Mouse (Mus musculus) olfactory bulb, adult 2 months (tissue): ENCODE measurements around the gene Fbxo44. TPM values are rescaled to one million over a fixed set of nuclear protein-coding genes. Genes with fewer than 3 reads are reported as not detected.

Experiments used
- H3K27ac ChIP-seq: fragments of 200-500 bp; 2 replicates; pipeline ENCODE4 v1.5.1; 2012; ENCODE audit warnings: low read depth, low read length; ENCODE audit not compliant: insufficient read depth
- H3K4me1 ChIP-seq: fragments of 200-500 bp; 2 replicates; pipeline ENCODE4 v1.6.1; 2012; ENCODE audit warnings: low read length; ENCODE audit not compliant: control insufficient read depth, insufficient read depth
- H3K4me3 ChIP-seq: fragments of 200-500 bp; 2 replicates; pipeline ENCODE4 v1.5.1; 2012; ENCODE audit warnings: mild to moderate bottlenecking, low read depth, low read length, moderate library complexity; ENCODE audit not compliant: insufficient read depth
- CTCF ChIP-seq: fragments of 200-500 bp; IDR thresholded peaks from 2 replicates; pipeline ENCODE4 v1.5.1; 2012; ENCODE audit warnings: low read depth, mild to moderate bottlenecking, low read length, moderate library complexity; ENCODE audit not compliant: insufficient read depth
- POLR2A ChIP-seq: fragments of 200-500 bp; IDR thresholded peaks from 2 replicates; pipeline ENCODE4 v1.6.1; 2012; ENCODE audit warnings: mild to moderate bottlenecking, low read depth, low read length, moderate library complexity; ENCODE audit not compliant: insufficient read depth
- WGBS: fragments of 180-500 bp; shearing (Covaris S2); methylation state at CpG from one replicate; pipeline ENCODE4 v1.1.7; 2018; 5-methylcytosine and 5-hydroxymethylcytosine counted together
- polyA plus RNA-seq: library from polyadenylated mRNA; stranded (reverse); fragments of >200 nt; gene quantifications from 2 replicates; pipeline ENCODE4 v1.2.4, GENCODE M21; 2012; ENCODE audit warnings: low replicate concordance; ENCODE audit not compliant: missing spikeins, insufficient read depth, insufficient read length

The Fbxo44 gene
- polyA plus RNA-seq, 1 experiment: not detected

DNA sequence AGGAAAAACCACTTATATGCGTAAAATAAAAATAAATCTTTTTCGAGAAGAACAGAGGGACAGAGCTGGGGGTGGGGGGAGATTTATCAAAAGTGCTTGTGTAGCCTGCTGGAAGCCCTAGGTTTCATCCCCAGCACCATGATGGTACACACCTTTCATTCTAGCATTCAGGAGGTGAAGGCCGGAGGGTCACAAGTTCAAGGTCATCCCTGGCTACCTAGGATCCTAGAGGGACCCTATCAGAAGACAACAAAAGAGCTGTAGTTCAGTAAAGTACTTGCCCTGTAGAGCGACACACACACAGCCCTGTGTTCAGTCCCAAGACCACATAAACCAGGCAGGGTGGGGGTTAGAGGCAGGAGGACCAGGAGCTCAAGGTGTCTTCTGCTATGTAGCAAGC lies 6.3 kb downstream of the Fbxo44 start:
- Histone ChIP-seq H3K4me3 (no peak overlapping the region), H3K4me1 (peaks cover 24% of the 10 kb centered on the region)
- WGBS: 95% methylated on average over 4 of the region's 4 CpGs

DNA sequence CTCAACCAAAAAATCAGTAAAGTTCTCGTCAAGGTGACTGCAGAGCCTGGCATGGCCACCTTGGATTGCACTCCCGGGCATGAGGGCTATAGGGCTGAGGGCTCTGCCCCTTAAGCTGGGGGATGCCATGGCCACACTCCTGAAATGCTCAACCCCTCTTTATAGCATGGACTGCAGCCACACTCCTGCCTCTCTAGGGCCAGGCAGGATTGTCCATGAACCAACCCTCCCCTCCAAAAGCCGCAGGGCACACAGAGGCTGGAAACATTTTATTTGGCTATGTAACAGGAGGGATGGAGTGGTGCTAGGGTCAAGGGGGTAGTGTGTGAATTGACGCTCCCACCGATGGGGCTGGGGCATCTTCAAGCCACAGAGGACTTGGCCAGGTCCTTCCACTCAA lies 7.7 kb downstream of the Fbxo44 start:
- 81% methylated on average over 5 of the region's 5 CpGs for WGBS
- TF ChIP-seq CTCF (no peak), POLR2A (no peak)
- no peak overlapping the region for H3K27ac ChIP-seq
- H3K4me1 ChIP-seq: peaks cover 17% of the 10 kb centered on the region
- H3K4me3 ChIP-seq: no peak overlapping the region

More for the DNA sequence above, 6.3 kb downstream of the Fbxo44 start:
- TF ChIP-seq CTCF (no peak), POLR2A (no peak)
- H3K27ac ChIP-seq: no peak overlapping the region

DNA sequence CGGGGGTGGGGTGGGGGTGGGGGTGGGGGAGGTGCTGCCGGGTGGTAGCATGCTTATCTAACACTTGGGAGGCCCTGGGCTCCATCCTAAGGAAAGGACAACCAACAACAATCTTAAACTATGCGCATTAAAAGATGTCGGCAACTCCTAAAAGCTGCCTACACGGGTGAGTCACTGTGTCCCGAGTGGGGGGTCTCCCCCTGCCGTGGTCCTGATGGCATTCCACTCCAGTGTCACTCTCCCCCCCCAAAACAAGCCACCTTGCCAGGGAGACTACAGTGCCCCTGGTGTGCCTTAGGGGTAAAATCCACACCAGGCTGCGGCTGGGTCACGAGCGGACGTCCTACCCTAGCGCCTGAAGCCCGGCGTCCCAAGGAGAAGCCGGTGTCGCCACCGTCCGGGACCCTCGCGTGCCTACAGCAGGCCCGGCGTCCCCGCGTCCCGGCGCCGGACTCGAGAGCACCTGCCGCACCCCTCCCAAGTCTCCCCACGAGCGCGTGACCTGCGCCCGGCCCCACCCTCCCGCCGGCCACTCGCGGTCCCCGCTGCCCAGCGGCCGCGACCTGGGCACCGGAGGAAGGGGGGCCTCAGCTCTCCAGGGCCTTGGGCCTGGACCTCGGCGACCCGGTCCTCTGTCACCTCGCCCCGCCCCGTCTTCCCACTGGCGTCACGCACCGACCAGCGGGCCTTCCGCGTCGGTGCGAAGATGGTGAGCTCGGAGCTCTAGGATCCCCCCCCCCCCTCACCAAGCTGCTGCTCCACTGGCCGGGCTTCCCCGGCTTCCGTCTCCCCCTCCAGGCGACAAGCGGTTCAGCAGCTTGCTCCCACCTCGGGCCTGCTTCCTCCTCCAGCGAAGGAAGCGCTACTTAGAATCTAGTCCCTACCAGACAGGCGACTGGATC lies 8.8 kb downstream of the Fbxo44 start, which contains the start of gene Fbxo6:
Fbxo6 (minus strand) TSS at position 874 of the 902 bp plus-strand sequence.
- peak within 1 kb of the TSS; percentile 70 for H3K4me3 ChIP-seq
- WGBS: under 1% methylated on average over 64 of the region's 67 CpGs
- peak within 1 kb of the TSS; percentile 93 for H3K27ac ChIP-seq
- peak; percentile 83 for TF ChIP-seq CTCF
- TF ChIP-seq POLR2A: peak; percentile 48; the same call in 1 of the 2 replicates
- H3K4me1 ChIP-seq: peaks cover 14% of the 10 kb centered on the region; the same call in 1 of the 2 replicates

DNA sequence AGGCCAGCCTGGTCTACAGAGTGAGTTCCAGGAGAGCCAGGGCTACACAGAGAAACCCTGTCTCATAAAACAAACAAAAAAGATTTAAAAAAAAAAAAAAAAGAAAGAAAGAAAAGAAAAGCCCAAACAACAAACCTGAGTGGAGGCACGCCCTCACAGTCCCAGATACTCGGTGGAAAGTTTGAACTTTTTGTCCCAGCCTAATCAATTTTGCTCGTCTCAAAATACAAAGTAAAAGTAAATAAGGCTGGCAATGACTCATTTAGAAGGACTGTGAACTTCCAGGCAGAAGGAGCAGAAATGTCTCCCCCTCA lies 9.4 kb downstream of the Fbxo44 start:
- H3K4me1 ChIP-seq: peaks cover 9% of the 10 kb centered on the region; the same call in 1 of the 2 replicates
- TF ChIP-seq POLR2A: no peak
- no peak for TF ChIP-seq CTCF
- H3K4me3 ChIP-seq: no peak overlapping the region
- no peak overlapping the region for H3K27ac ChIP-seq
- 21% methylated on average over 3 of the region's 3 CpGs for WGBS

GRCm38 (mm10) chr4:148150242-148150641 lies 10.0 kb downstream of the Fbxo44 start:
- 80% methylated on average over 7 of the region's 7 CpGs for WGBS
- TF ChIP-seq CTCF: no peak
- no peak for TF ChIP-seq POLR2A
- Histone ChIP-seq H3K4me3 (no peak overlapping the region), H3K4me1 (peaks cover 9% of the 10 kb centered on the region; the same call in 1 of the 2 replicates), H3K27ac (no peak overlapping the region)

- no peak overlapping the region for H3K27ac ChIP-seq
- TF ChIP-seq CTCF (no peak), POLR2A (no peak)
- WGBS: 83% methylated on average over 12 of the region's 12 CpGs
- H3K4me1 ChIP-seq: peaks cover 9% of the 10 kb centered on the region; the same call in 1 of the 2 replicates
- H3K4me3 ChIP-seq: no peak overlapping the region
Observed at GRCm38 (mm10) chr4:148149540-148149939, 10.7 kb downstream of the Fbxo44 start.

DNA sequence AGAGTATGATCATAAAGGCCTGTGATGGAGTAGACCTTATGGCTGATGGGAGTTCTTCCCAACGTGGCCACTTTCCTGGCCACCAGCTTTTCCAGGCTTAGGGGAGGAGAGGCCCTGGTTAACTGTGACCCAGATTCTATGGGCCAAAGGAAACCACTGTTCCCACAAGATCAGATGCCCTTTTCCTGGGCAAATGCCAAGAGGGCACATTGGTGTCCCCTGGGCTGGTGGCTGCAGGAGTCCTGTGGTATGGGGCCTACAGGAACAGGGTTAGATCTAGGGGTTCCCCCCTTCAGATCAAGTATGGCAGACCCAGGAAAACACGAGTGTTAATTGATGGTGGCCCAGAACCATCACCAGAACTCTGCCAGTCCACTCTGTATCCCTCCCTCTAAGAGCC lies 12.6 kb downstream of the Fbxo44 start:
- WGBS: 82% methylated on average over 2 of the region's 2 CpGs
- H3K4me1 ChIP-seq: peaks cover 9% of the 10 kb centered on the region; the same call in 1 of the 2 replicates
- no peak overlapping the region for H3K27ac ChIP-seq
- TF ChIP-seq CTCF (no peak), POLR2A (no peak)
- no peak overlapping the region for H3K4me3 ChIP-seq

- WGBS: 90% methylated on average over 5 of the region's 5 CpGs
- Histone ChIP-seq H3K4me3 (no peak overlapping the region), H3K4me1 (no peaks in the 10 kb centered on the region), H3K27ac (no peak overlapping the region)
- TF ChIP-seq CTCF (no peak), POLR2A (no peak)
Observed at GRCm38 (mm10) chr4:148143721-148144120, 16.6 kb downstream of the Fbxo44 start.
